Mouse (Mus musculus): ENCODE measurements around the gene Ntn1.

Ntn1 gene

DNA sequence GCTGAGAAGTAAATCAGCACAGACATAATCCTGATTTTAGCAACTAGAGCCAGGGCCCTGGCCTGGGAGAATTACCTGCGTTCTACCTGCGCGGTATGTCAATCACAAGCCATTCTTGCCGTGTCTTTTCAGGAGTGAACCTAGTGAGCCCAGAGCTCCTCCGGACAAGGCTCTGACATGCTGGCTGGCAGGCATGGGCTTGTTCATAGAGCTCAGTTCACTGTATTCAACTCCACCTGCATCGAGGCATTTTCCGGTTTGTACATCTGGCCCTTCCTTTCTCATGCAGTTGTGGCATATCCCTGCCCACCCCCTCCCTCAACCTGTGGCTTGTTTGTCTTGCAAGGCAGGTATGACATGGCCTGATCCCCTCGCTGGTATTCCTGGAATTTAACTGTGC lies 5.0 kb upstream of the Ntn1 start:
- DNase-seq, result no peak

DNA sequence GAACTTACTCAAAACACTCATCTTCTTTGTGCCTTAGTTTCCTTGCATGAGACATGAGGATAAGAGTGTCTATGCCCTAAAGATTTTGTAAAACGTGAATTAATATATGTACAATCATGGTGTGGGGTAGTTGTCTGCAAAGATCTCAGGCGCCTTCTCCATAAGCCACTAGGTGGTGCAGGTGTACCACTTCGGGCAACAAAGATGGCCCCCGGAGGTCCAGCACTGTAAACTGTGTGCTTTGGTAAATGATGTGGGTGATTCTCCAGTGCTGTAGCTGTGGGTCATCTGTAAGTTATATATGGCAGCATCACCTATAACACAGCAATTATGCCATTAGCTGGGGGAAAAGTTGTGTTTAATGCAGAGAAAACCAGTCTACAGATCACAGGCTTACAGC lies 3.6 kb upstream of the Ntn1 start:
- peak; percentile 50 for DNase-seq

DNA sequence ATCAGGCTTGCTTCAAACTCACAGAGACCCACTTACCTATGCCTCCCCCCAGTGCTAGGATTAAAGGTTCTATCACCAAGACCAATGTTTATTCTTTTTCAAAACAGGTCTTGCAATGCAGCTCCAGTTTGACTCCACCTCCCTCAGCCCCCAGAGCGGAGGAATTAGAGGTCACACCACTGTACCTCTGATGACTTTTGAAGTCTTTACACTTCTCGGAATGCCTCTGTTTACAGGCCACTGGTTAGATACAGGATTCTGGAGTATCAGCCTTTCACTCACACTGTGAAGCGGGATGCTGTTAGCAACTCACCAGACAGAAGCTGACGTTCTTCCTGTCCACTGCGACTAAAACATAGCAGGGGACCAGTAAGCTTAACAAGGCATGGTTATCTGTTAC lies 805 bp upstream of the Ntn1 start:
- DNase-seq, result no peak

- DNase-seq, result peak; percentile 51
These were observed 477 bp downstream of the Ntn1 start for GRCm38 (mm10) chr11:68400021-68400671.

- DNase-seq, result no peak
These were observed 1.0 kb downstream of the Ntn1 start for GRCm38 (mm10) chr11:68399548-68400020.

- no peak for DNase-seq
These were observed 1.6 kb downstream of the Ntn1 start for GRCm38 (mm10) chr11:68398891-68399547.

DNA sequence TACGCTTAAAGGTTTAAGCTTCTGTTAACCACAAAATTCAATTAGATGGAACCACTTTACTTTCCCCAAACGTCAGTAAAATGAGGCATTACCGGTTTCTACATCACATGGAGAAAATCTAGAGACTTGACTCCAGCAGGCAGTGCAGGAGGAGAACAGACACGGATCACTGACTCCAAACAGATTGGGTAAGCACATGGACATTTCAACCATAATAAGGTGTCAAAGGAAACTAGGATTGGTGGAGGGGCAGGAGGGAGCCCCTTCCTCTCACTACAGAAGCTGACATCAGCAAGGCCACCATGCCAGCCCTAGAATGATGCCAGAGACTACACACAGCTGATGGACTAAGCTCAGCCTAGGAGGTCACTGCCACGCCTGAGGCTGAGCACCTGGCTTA lies 5.1 kb downstream of the Ntn1 start:
- DNase-seq, result no peak

- DNase-seq, result no peak
These were observed 5.9 kb downstream of the Ntn1 start for GRCm38 (mm10) chr11:68394749-68395148.

- DNase-seq, result no peak
These were observed 6.6 kb downstream of the Ntn1 start for GRCm38 (mm10) chr11:68393897-68394490.

- no peak for DNase-seq
These were observed 10.0 kb downstream of the Ntn1 start for GRCm38 (mm10) chr11:68390381-68391287.

DNA sequence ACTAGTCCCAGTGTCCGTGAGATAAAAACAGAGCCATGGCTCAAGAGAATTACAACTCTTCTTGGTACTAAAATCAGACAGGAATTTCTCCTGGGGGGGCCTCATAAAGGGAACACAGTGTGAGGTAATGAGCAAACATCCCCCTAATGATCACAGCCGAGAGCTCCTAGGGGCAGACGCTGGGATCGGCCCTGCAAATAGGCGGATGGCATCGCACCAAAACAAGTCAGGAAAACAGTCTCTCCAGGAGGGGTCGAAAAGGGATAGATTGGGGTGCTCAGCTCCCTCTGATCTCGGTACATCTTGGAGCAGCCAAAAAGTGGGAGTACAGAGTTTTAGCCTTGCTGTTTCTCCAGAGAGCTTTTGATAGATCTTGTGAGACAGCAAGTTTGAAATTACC lies 11.0 kb downstream of the Ntn1 start:
- DNase-seq, result no peak

DNA sequence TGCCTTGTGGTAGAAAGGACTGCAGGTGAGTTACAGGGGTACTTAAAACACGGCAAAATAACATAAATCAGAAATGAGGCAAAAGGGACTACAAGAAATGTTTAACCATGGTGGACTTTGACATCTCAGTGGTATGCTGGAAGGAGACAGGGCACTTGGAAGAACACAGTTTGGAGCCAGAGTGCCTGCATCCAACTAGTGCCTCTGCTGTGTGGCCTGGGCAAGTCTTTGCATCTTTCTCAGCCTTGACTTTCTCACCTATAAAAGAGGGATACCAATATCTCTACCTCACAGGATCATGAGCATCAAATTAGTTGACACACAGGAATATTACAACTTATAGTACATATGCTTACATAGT lies 12.0 kb downstream of the Ntn1 start:
- no peak for DNase-seq

- DNase-seq, result no peak
These were observed 12.5 kb downstream of the Ntn1 start for GRCm38 (mm10) chr11:68387971-68388654.

- no peak for DNase-seq
These were observed 13.2 kb downstream of the Ntn1 start for GRCm38 (mm10) chr11:68387441-68387760.

DNA sequence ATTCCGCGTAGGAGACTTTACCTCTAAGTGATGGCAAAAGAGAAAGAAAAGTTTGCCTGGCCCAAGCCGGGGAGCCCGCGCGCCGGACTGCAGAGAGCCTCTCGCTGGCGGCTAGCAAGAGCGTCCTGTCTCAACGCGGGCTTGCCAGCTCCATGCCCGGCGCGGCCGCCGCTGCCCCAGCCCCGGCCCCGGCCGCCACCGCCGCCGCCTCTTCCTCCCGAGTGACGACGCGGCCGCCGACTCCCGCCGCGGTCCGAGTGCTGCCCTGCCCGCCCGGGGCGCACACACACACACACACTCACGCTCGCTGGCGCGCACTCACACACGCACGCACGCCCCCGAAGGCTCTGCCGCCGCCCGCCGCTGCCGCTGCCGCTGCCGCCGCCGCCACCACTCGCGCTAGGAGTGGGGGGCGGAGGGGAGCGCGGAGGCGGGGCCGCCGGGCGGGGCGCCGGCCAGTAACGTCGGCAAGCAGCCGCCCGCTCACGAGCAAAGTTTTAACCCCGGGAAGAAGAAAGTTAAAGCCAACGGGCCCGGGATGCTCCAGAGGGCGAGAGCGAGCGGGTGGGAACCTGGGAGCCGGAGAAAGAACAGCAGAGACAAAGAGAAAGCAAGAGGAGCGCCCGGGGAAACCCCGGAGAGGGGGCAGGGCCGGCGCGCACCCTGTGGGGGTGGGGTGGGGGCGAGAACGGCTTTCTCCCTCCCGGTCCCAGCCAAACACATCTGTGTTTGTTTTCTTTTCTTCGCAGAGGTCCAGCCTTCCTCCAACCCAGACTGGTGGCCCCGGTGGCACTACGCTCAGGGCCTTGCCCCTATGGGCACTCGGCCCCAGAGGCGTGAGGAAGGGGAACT lies 13.8 kb downstream of the Ntn1 start:
- DNase-seq, result peak; percentile 63

GRCm38 (mm10) chr11:68385921-68386588 lies 14.6 kb downstream of the Ntn1 start:
- peak; percentile 21 for DNase-seq

DNA sequence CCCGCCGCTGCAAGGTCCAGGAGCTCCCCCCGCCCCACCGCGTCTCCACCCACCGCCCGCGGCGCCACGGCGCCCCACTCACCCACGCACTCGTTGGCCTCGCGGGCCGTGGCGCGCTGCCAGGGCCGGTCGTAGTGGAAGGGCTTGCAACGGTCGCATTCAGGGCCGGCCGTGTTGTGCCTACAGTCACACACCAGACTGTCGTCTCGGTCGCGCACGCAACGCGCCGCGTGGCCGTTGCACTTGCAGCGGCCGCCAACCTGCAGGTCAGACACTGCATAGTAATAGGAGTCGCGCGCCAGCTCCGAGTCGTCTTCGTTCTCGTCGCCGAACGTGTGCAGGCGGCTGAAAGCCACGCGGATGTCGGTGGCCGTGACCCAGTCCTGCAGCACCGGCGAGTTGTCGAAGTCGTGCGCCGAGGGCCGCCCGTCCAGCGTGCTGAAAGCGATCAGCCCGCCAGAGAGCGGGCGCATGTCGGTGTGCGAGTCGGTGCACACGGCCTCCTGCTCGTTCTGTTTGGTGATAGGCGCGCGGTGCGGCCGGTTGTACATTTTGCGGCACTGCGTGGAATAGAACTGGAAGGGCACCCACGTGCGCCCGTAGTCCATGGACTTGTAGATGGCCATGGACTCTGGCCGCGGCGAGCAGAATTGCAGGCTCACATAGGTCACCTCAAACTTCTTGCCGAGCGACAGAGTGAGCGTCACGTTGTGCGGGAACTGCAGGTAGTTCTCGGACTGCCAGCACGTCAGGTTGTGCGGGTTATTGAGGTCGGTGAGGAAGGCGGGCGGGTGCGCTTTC lies 15.4 kb downstream of the Ntn1 start:
- DNase-seq, result peak; percentile 17

DNA sequence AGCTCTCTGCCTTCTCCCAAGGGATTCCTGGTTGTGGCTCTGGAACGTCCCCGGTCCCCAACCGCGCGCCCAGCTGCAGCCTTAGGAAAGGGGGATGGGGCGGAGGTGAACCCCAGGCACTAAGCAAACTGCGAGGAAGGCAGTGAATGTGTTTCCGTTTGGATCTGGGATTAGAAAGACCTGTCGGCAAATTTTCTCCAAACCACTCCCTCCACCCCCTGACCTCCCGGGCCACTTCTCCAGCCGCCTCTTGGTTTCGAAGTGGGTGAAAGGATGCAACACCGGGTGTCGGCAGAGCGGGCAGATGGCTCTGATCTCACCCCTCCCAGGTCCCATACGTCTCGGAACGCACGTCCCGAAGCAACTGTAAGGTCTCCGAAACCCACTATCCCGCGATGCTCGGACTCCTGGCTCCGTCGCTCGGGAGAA lies 16.0 kb downstream of the Ntn1 start:
- no peak for DNase-seq

DNA sequence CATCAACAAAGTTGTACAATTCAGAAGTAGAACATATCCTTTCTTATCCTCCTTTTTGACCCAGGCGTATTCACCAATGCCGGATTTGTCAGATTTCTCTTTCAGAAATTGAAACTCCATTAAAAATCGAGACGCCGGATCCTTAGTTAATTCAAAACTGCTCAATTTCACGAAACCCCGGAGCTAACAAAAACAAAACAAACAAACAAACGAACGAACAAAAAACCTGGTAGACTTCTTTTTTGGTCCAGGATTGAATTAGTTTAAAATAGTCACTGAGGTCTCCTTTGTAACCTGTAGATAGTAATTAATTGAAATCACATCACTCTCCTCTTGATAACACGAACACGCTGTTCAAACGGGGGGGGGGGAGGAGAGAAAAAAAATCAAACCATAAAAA lies 16.5 kb downstream of the Ntn1 start:
- no peak for DNase-seq

DNA sequence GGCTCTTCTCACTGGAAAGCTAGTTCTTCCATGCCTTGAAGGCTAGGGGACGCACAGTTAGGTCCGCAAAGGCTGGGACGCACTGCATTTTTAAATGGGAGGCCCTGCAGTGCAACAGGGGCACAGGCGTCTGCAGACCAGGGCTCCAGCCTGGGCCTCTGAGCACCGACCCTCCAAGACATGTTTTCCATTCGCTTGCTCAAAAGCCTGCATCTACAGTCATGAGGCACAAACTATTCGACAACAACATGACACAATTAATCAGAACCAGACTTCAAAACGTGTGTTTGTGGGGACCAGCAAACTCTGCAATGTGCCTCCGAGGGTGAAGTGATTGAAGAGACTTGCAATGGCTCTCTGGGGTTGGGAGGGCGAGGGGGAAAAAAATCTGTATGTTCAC lies 17.1 kb downstream of the Ntn1 start:
- DNase-seq, result no peak
